Mouse (Mus musculus): ENCODE results near the gene Brms1. TPM values are rescaled to one million over a fixed set of nuclear protein-coding genes. Genes with fewer than 3 reads are reported as not detected.
A peak's percentile ranks its signal among the peaks of the same experiment; 100 is the strongest.
"Not testable (repeated sequence)": the region's sequence is repeated elsewhere in the genome, so short reads cannot be mapped to it uniquely, and the experiment has no call there.

The Brms1 gene
- polyA plus RNA-seq, 1 experiment from 2014 or later = 61.3 TPM

DNA sequence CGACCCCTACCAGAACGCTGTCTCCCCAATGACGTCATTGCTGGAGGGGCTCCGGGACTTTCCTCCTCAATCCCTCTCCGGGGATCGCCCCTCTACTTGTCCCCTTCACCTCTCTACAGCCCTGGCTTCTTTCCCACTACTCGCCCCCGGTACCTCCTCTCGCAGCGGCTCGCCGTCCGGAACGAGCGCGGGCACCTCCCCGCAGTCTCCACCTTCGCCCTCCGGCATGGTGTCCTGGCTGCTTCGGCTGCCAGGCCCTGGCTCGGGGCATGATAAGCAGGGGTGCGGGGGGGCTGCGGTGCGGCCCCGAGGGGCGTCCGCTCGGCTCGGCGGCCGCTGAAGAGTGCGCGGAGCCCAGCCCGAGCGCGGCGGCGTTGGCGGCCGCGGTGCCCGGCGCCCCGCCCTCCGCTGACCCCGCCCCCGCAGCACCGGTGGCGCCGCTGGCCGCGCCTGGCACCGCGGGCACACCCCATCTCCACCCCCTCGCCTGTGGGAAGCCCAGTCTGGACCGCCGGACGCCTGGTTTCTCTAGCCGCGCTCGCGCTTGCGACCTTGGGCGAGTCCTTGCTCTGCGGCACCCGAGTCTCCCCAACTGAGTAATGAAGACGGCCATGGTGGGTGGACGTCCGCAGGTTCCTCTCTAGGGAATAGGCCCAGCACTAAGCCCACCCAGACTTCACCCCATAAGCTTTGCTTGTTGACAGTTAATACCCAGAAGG, 44.1 kb downstream of the Brms1 start, which contains the start of gene Tmem151a:
Gene Tmem151a (minus strand): TSS at position 387 of the 719 bp plus-strand sequence.
- no peak within 1 kb of the TSS for H3K27ac ChIP-seq (ENCODE audit: low read depth, low read length)
- no peak for ATAC-seq (replicated peaks; ENCODE audit: low FRiP score)
- H3K9ac ChIP-seq (ENCODE audit: low read depth, low read length) = no peak within 1 kb of the TSS
- peaks cover under 1% of the 10 kb centered on the region; the same call in 1 of the 2 replicates for H3K36me3 ChIP-seq (ENCODE audit: control insufficient read depth, insufficient read depth, low read length)
- H3K4me2 ChIP-seq = peak within 1 kb of the TSS; percentile 71
- peak; percentile 37 for DNase-seq (ENCODE audit: low spot score)
- H3K4me1 ChIP-seq (replicated peaks; ENCODE audit: control insufficient read depth, insufficient read depth, low read length) = peaks cover 14% of the 10 kb centered on the region
- peaks cover 62% of the 10 kb centered on the region for H3K27me3 ChIP-seq (replicated peaks; ENCODE audit: control insufficient read depth, insufficient read depth, low read length)
- 1% methylated on average over 69 of the region's 69 CpGs for WGBS
- H3K9me3 ChIP-seq (ENCODE audit: control insufficient read depth, low read length) = no peaks in the 10 kb centered on the region
- H3K4me3 ChIP-seq (ENCODE audit: low read depth, low read length) = peak within 1 kb of the TSS; percentile 54

DNA sequence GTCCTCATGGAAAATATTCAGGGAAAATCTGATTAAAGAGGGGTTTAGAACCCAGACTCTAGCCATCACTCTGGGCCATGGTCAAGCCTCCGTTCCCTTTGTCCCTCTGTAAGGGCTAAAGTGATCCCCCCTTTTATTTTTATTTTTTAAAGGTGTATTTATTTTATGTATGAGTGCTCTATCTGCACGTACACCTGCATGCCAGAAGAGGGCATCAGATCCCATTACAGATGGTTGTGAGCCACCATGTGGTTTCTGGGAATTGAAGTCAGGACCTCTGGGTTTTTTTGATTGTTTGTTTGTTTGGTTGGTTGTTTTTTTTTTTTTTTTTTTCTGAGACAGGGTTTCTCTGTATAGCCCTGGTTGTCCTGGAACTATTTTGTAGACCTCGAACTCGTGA, 45.4 kb downstream of the Brms1 start:
- not testable (repeated sequence) for H3K4me2 ChIP-seq; DNase-seq (ENCODE audit: low spot score); ATAC-seq (replicated peaks; ENCODE audit: low FRiP score); H3K27ac ChIP-seq (ENCODE audit: low read depth, low read length); H3K36me3 ChIP-seq (ENCODE audit: control insufficient read depth, insufficient read depth, low read length); H3K9me3 ChIP-seq (ENCODE audit: control insufficient read depth, low read length); H3K4me3 ChIP-seq (ENCODE audit: low read depth, low read length); H3K9ac ChIP-seq (ENCODE audit: low read depth, low read length)
- Histone ChIP-seq H3K27me3 (replicated peaks; ENCODE audit: control insufficient read depth, insufficient read depth, low read length) (peaks cover 50% of the 10 kb centered on the region), H3K4me1 (replicated peaks; ENCODE audit: control insufficient read depth, insufficient read depth, low read length) (peaks cover 14% of the 10 kb centered on the region)
- WGBS = 45% methylated on average over 4 of the region's 4 CpGs

DNA sequence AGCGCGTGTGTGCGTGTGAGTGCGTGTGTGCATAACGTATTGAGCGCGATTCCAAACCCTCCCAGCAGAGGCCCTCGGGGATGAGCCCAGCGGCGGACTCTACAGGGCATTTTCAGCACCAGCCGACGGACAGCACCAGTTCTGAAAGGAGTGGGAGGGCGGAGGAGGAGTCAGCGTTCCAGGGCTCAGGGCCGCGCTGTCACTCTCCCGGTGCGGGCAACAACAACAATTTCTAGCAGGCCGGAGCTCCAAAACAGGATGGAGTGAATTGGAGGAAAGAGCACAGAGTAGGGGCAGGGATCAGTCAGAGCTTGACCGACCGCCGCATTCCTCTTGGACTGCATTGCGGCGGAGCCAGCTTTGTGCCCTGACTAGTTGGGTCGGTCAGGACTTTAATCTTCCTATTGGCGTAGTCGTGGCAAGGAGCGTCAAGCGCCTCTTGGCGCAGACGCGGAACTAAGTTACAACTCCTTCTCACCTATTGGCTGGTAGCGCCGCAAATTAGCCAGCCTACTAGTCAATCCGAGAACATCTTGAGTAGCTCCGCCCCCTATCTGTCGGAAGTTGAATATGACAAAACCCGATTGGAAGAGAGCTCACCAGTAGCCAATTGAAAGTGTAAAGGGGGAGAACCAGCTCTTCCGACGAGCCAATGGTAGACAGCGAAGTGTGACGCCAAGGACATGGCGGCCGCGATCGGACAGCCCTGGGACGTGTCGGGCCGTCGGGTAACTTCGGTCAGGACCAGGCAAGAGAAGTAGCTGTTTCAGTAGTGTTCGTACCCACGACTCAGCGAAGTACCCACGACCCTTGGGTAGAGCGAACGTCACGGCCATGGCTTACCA, 47.0 kb downstream of the Brms1 start, which contains the start of gene Yif1a:
Gene Yif1a (plus strand): TSS at position 655 of the 845 bp plus-strand sequence.
- under 1% methylated on average over 58 of the region's 58 CpGs for WGBS
- DNase-seq (ENCODE audit: low spot score) = peak; percentile 93
- Histone ChIP-seq H3K27me3 (replicated peaks; ENCODE audit: control insufficient read depth, insufficient read depth, low read length) (peaks cover 34% of the 10 kb centered on the region), H3K36me3 (ENCODE audit: control insufficient read depth, insufficient read depth, low read length) (peaks cover 9% of the 10 kb centered on the region), H3K27ac (ENCODE audit: low read depth, low read length) (peak within 1 kb of the TSS; percentile 68), H3K4me3 (ENCODE audit: low read depth, low read length) (peak within 1 kb of the TSS; percentile 79), H3K9ac (ENCODE audit: low read depth, low read length) (peak within 1 kb of the TSS; percentile 79), H3K4me2 (peak within 1 kb of the TSS; percentile 88), H3K4me1 (replicated peaks; ENCODE audit: control insufficient read depth, insufficient read depth, low read length) (peaks cover 14% of the 10 kb centered on the region), H3K9me3 (ENCODE audit: control insufficient read depth, low read length) (no peaks in the 10 kb centered on the region)
- ATAC-seq (replicated peaks; ENCODE audit: low FRiP score) = peak; percentile 93

DNA sequence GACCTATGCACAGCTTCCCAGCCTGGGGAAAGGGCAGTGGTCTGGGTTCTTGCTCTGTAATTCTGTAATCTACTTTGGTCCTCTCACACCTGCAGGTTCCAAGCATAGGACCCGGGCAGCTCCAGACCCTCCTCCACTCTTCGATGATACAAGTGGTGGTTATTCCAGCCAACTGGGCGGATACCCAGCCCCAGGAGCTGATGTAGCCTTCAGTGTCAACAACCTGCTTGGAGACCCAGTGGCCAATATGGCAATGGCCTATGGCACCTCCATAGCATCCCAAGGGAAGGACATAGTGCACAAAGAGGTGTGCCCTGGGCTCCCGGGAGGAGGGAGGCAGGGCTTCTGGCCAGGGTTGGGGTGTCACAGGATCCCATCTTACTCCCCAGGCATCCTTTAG, 48.2 kb downstream of the Brms1 start:
- Histone ChIP-seq H3K4me1 (replicated peaks; ENCODE audit: control insufficient read depth, insufficient read depth, low read length) (peaks cover 20% of the 10 kb centered on the region), H3K36me3 (ENCODE audit: control insufficient read depth, insufficient read depth, low read length) (peaks cover 9% of the 10 kb centered on the region), H3K4me3 (ENCODE audit: low read depth, low read length) (peak overlapping the region; percentile 79), H3K9ac (ENCODE audit: low read depth, low read length) (no peak overlapping the region; the same call in 1 of the 2 replicates), H3K27ac (ENCODE audit: low read depth, low read length) (no peak overlapping the region), H3K4me2 (peak overlapping the region; percentile 88), H3K9me3 (ENCODE audit: control insufficient read depth, low read length) (no peaks in the 10 kb centered on the region), H3K27me3 (replicated peaks; ENCODE audit: control insufficient read depth, insufficient read depth, low read length) (peaks cover 22% of the 10 kb centered on the region)
- WGBS = 87% methylated on average over 4 of the region's 4 CpGs
- ATAC-seq (replicated peaks; ENCODE audit: low FRiP score) (no peak), DNase-seq (ENCODE audit: low spot score) (no peak)

DNA sequence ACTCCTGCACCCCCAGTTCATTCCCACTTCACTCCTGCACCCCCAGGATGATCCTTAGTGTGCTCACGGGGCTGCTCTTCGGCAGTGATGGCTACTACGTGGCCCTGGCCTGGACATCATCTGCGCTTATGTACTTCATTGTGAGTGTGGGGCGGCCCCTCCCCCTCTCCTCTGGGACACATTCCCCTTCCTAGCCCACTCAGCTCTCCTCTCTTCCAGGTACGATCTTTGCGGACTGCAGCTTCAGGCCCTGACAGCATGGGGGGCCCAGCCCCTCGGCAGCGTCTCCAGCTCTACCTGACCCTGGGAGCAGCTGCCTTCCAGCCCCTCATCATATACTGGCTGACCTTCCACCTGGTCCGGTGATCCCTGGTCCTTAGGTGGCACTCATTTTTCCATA, 50.9 kb downstream of the Brms1 start:
- ATAC-seq (replicated peaks; ENCODE audit: low FRiP score) (no peak), DNase-seq (ENCODE audit: low spot score) (no peak)
- Histone ChIP-seq H3K36me3 (ENCODE audit: control insufficient read depth, insufficient read depth, low read length) (peaks cover 9% of the 10 kb centered on the region), H3K27ac (ENCODE audit: low read depth, low read length) (no peak overlapping the region), H3K4me2 (no peak overlapping the region), H3K9ac (ENCODE audit: low read depth, low read length) (no peak overlapping the region), H3K4me3 (ENCODE audit: low read depth, low read length) (no peak overlapping the region), H3K27me3 (replicated peaks; ENCODE audit: control insufficient read depth, insufficient read depth, low read length) (peaks cover 2% of the 10 kb centered on the region; the same call in 1 of the 2 replicates), H3K9me3 (ENCODE audit: control insufficient read depth, low read length) (no peaks in the 10 kb centered on the region), H3K4me1 (replicated peaks; ENCODE audit: control insufficient read depth, insufficient read depth, low read length) (peaks cover 32% of the 10 kb centered on the region)
- 89% methylated on average over 10 of the region's 10 CpGs for WGBS

- Histone ChIP-seq H3K4me2 (no peak overlapping the region), H3K27ac (ENCODE audit: low read depth, low read length) (no peak overlapping the region), H3K9ac (ENCODE audit: low read depth, low read length) (0 out of 2 replicates have a peak overlapping the region, but pooled peaks have one; percentile 8), H3K27me3 (replicated peaks; ENCODE audit: control insufficient read depth, insufficient read depth, low read length) (peaks cover 2% of the 10 kb centered on the region; the same call in 1 of the 2 replicates), H3K4me3 (ENCODE audit: low read depth, low read length) (no peak overlapping the region; the same call in 1 of the 2 replicates), H3K9me3 (ENCODE audit: control insufficient read depth, low read length) (no peaks in the 10 kb centered on the region), H3K36me3 (ENCODE audit: control insufficient read depth, insufficient read depth, low read length) (peaks cover 9% of the 10 kb centered on the region), H3K4me1 (replicated peaks; ENCODE audit: control insufficient read depth, insufficient read depth, low read length) (peaks cover 41% of the 10 kb centered on the region)
- WGBS = 73% methylated on average over 12 of the region's 12 CpGs
- DNase-seq (ENCODE audit: low spot score) (peak; percentile 30), ATAC-seq (replicated peaks; ENCODE audit: low FRiP score) (no peak)
Measured at GRCm38 (mm10) chr19:5093481-5094242, 52.5 kb downstream of the Brms1 start.

- peak; percentile 73 for ATAC-seq (replicated peaks; ENCODE audit: low FRiP score)
- H3K27ac ChIP-seq (ENCODE audit: low read depth, low read length) = no peak overlapping the region
- H3K9me3 ChIP-seq (ENCODE audit: control insufficient read depth, low read length) = no peaks in the 10 kb centered on the region
- H3K4me2 ChIP-seq = no peak overlapping the region
- WGBS = 1% methylated on average over 21 of the region's 21 CpGs
- DNase-seq (ENCODE audit: low spot score) = peak; percentile 92
- peaks cover 39% of the 10 kb centered on the region for H3K4me1 ChIP-seq (replicated peaks; ENCODE audit: control insufficient read depth, insufficient read depth, low read length)
- H3K4me3 ChIP-seq (ENCODE audit: low read depth, low read length) = no peak overlapping the region; the same call in 1 of the 2 replicates
- H3K27me3 ChIP-seq (replicated peaks; ENCODE audit: control insufficient read depth, insufficient read depth, low read length) = peaks cover 2% of the 10 kb centered on the region; the same call in 1 of the 2 replicates
- no peak overlapping the region for H3K9ac ChIP-seq (ENCODE audit: low read depth, low read length)
- peaks cover 9% of the 10 kb centered on the region for H3K36me3 ChIP-seq (ENCODE audit: control insufficient read depth, insufficient read depth, low read length)
Measured at GRCm38 (mm10) chr19:5094243-5094632, 53.1 kb downstream of the Brms1 start.

Data from liver, embryonic 11.5 days (tissue).